Mouse (Mus musculus) kidney, postnatal 10 days (tissue): Measurements from ENCODE around the gene Tvp23a.

Source experiments
- DNase-seq: peaks from one replicate; pipeline ENCODE4 v3.0.0; 2021; ENCODE audit warnings: mixed read lengths

The Tvp23a gene

GRCm38 (mm10) chr16:10388634-10389365 is 58.4 kb downstream of the Tvp23a start:
- DNase-seq, result no peak

GRCm38 (mm10) chr16:10385261-10385660 is 61.9 kb downstream of the Tvp23a start:
- DNase-seq, result no peak

GRCm38 (mm10) chr16:10384544-10384943 is 62.6 kb downstream of the Tvp23a start:
- no peak for DNase-seq

- DNase-seq, result peak; percentile 42
These were observed 63.1 kb downstream of the Tvp23a start for GRCm38 (mm10) chr16:10384060-10384497.

GRCm38 (mm10) chr16:10379531-10379930 is 67.6 kb downstream of the Tvp23a start:
- DNase-seq, result no peak

- DNase-seq, result no peak
These were observed 69.9 kb downstream of the Tvp23a start for GRCm38 (mm10) chr16:10377286-10377685.

GRCm38 (mm10) chr16:10374254-10375011 is 72.7 kb downstream of the Tvp23a start:
- DNase-seq, result peak; percentile 73

GRCm38 (mm10) chr16:10372372-10372771 is 74.8 kb downstream of the Tvp23a start:
- DNase-seq, result peak; percentile 59
